Mouse (Mus musculus): Measurements from ENCODE around the gene Slc30a10. TPM values are rescaled to one million over a fixed set of nuclear protein-coding genes. Genes with fewer than 3 reads are reported as not detected.
A peak's percentile ranks its signal among the peaks of the same experiment; 100 is the strongest.

The Slc30a10 gene
- polyA plus RNA-seq, 1 experiment from 2014 or later, result 2.0 TPM

GRCm38 (mm10) chr1:185472025-185472720, 17.5 kb downstream of the Slc30a10 start:
- H3K4me2 ChIP-seq (replicated peaks), result no peak overlapping the region
- H3K36me3 ChIP-seq, result no peaks in the 10 kb centered on the region
- no peaks in the 10 kb centered on the region for H3K4me1 ChIP-seq
- H3K9me3 ChIP-seq, result no peaks in the 10 kb centered on the region
- H3K27ac ChIP-seq, result no peak overlapping the region
- H3K4me3 ChIP-seq, result no peak overlapping the region
- H3K9ac ChIP-seq, result no peak overlapping the region
- no peak for ATAC-seq (ENCODE audit: low FRiP score, low read depth)
- WGBS, result 61% methylated on average over 8 of the region's 8 CpGs
- H3K27me3 ChIP-seq (replicated peaks), result no peaks in the 10 kb centered on the region

GRCm38 (mm10) chr1:185472730-185473129, 18.1 kb downstream of the Slc30a10 start:
- no peak overlapping the region for H3K9ac ChIP-seq
- H3K36me3 ChIP-seq, result no peaks in the 10 kb centered on the region
- H3K4me2 ChIP-seq (replicated peaks), result no peak overlapping the region
- WGBS, result 89% methylated on average over 4 of the region's 4 CpGs
- H3K27ac ChIP-seq, result no peak overlapping the region
- H3K4me3 ChIP-seq, result no peak overlapping the region
- no peaks in the 10 kb centered on the region for H3K27me3 ChIP-seq (replicated peaks)
- no peak for ATAC-seq (ENCODE audit: low FRiP score, low read depth)
- no peaks in the 10 kb centered on the region for H3K9me3 ChIP-seq
- H3K4me1 ChIP-seq, result no peaks in the 10 kb centered on the region

- Histone ChIP-seq H3K27me3 (replicated peaks) (no peaks in the 10 kb centered on the region), H3K36me3 (no peaks in the 10 kb centered on the region)
- WGBS, result 86% methylated on average over 1 of the region's 1 CpGs
Observed at GRCm38 (mm10) chr1:185473437-185473836, 18.8 kb downstream of the Slc30a10 start.

GRCm38 (mm10) chr1:185479861-185480260, 25.2 kb downstream of the Slc30a10 start:
- Histone ChIP-seq H3K4me3 (no peak overlapping the region), H3K4me1 (peaks cover 13% of the 10 kb centered on the region)
- 99% methylated on average over 4 of the region's 4 CpGs for WGBS

More at GRCm38 (mm10) chr1:185473437-185473836, 18.8 kb downstream of the Slc30a10 start:
- H3K4me2 ChIP-seq (replicated peaks), result no peak overlapping the region
- H3K9me3 ChIP-seq, result no peaks in the 10 kb centered on the region
- no peak overlapping the region for H3K9ac ChIP-seq
- no peak overlapping the region for H3K4me3 ChIP-seq
- no peak overlapping the region for H3K27ac ChIP-seq
- ATAC-seq (ENCODE audit: low FRiP score, low read depth), result no peak
- no peaks in the 10 kb centered on the region for H3K4me1 ChIP-seq

GRCm38 (mm10) chr1:185482001-185482761, 27.5 kb downstream of the Slc30a10 start:
- peak overlapping the region; percentile 20; the same call in 1 of the 2 replicates for H3K4me3 ChIP-seq
- peaks cover 13% of the 10 kb centered on the region for H3K4me1 ChIP-seq
- H3K9me3 ChIP-seq, result no peaks in the 10 kb centered on the region
- H3K4me2 ChIP-seq (replicated peaks), result peak overlapping the region; percentile 54
- 20% methylated on average over 19 of the region's 19 CpGs for WGBS
- 0 out of 2 replicates have a peak overlapping the region, but pooled peaks have one; percentile 26 for H3K9ac ChIP-seq
- no peaks in the 10 kb centered on the region for H3K36me3 ChIP-seq
- peak; percentile 87 for ATAC-seq (ENCODE audit: low FRiP score, low read depth)
- peak overlapping the region; percentile 43; the same call in 1 of the 2 replicates for H3K27ac ChIP-seq
- no peaks in the 10 kb centered on the region for H3K27me3 ChIP-seq (replicated peaks)

More at GRCm38 (mm10) chr1:185479861-185480260, 25.2 kb downstream of the Slc30a10 start:
- no peaks in the 10 kb centered on the region for H3K36me3 ChIP-seq
- no peak overlapping the region for H3K9ac ChIP-seq
- no peak for ATAC-seq (ENCODE audit: low FRiP score, low read depth)
- no peak overlapping the region for H3K4me2 ChIP-seq (replicated peaks)
- no peaks in the 10 kb centered on the region for H3K9me3 ChIP-seq
- H3K27ac ChIP-seq, result no peak overlapping the region
- H3K27me3 ChIP-seq (replicated peaks), result no peaks in the 10 kb centered on the region

- H3K9me3 ChIP-seq, result no peaks in the 10 kb centered on the region
- H3K9ac ChIP-seq, result no peak overlapping the region
- 66% methylated on average over 2 of the region's 2 CpGs for WGBS
- ATAC-seq (ENCODE audit: low FRiP score, low read depth), result no peak; the same call in 1 of the 2 replicates
- H3K27ac ChIP-seq, result 0 out of 2 replicates have a peak overlapping the region, but pooled peaks have one; percentile 43
- peaks cover 13% of the 10 kb centered on the region for H3K4me1 ChIP-seq
- H3K36me3 ChIP-seq, result no peaks in the 10 kb centered on the region
- no peak overlapping the region for H3K4me3 ChIP-seq
- H3K27me3 ChIP-seq (replicated peaks), result no peaks in the 10 kb centered on the region
- peak overlapping the region; percentile 54 for H3K4me2 ChIP-seq (replicated peaks)
Observed at GRCm38 (mm10) chr1:185482762-185483161, 28.1 kb downstream of the Slc30a10 start.

- no peak overlapping the region for H3K4me3 ChIP-seq
- H3K27me3 ChIP-seq (replicated peaks), result no peaks in the 10 kb centered on the region
- peaks cover 14% of the 10 kb centered on the region for H3K4me1 ChIP-seq
- H3K27ac ChIP-seq, result no peak overlapping the region
- no peak overlapping the region for H3K9ac ChIP-seq
- ATAC-seq (ENCODE audit: low FRiP score, low read depth), result no peak
- no peak overlapping the region for H3K4me2 ChIP-seq (replicated peaks)
- no peaks in the 10 kb centered on the region for H3K9me3 ChIP-seq
- H3K36me3 ChIP-seq, result no peaks in the 10 kb centered on the region
- WGBS, result 64% methylated on average over 12 of the region's 12 CpGs
Observed at GRCm38 (mm10) chr1:185483356-185484057, 28.9 kb downstream of the Slc30a10 start.

GRCm38 (mm10) chr1:185484281-185484680, 29.6 kb downstream of the Slc30a10 start:
- H3K4me3 ChIP-seq, result no peak overlapping the region
- H3K9me3 ChIP-seq, result no peaks in the 10 kb centered on the region
- H3K4me1 ChIP-seq, result peaks cover 20% of the 10 kb centered on the region
- H3K27ac ChIP-seq, result no peak overlapping the region
- H3K4me2 ChIP-seq (replicated peaks), result no peak overlapping the region
- H3K9ac ChIP-seq, result no peak overlapping the region
- H3K27me3 ChIP-seq (replicated peaks), result no peaks in the 10 kb centered on the region
- 69% methylated on average over 19 of the region's 19 CpGs for WGBS
- no peak for ATAC-seq (ENCODE audit: low FRiP score, low read depth)
- no peaks in the 10 kb centered on the region for H3K36me3 ChIP-seq

- Histone ChIP-seq H3K27me3 (replicated peaks) (no peaks in the 10 kb centered on the region), H3K4me2 (replicated peaks) (no peak overlapping the region), H3K27ac (no peak overlapping the region), H3K36me3 (no peaks in the 10 kb centered on the region), H3K4me1 (peaks cover 7% of the 10 kb centered on the region; the same call in 1 of the 2 replicates), H3K4me3 (no peak overlapping the region), H3K9ac (no peak overlapping the region), H3K9me3 (no peaks in the 10 kb centered on the region)
- no peak for ATAC-seq (ENCODE audit: low FRiP score, low read depth)
- WGBS, result 59% methylated on average over 6 of the region's 6 CpGs
Observed at GRCm38 (mm10) chr1:185489893-185490292, 35.2 kb downstream of the Slc30a10 start.

GRCm38 (mm10) chr1:185490603-185491002, 36.0 kb downstream of the Slc30a10 start:
- Histone ChIP-seq H3K27me3 (replicated peaks) (no peaks in the 10 kb centered on the region), H3K27ac (no peak overlapping the region), H3K4me2 (replicated peaks) (no peak overlapping the region), H3K36me3 (no peaks in the 10 kb centered on the region), H3K9ac (no peak overlapping the region), H3K4me3 (no peak overlapping the region), H3K4me1 (peaks cover 7% of the 10 kb centered on the region; the same call in 1 of the 2 replicates), H3K9me3 (no peaks in the 10 kb centered on the region)
- ATAC-seq (ENCODE audit: low FRiP score, low read depth), result no peak
- WGBS, result 91% methylated on average over 2 of the region's 2 CpGs

- no peak overlapping the region for H3K27ac ChIP-seq
- no peaks in the 10 kb centered on the region for H3K9me3 ChIP-seq
- H3K4me2 ChIP-seq (replicated peaks), result no peak overlapping the region
- no peak for ATAC-seq (ENCODE audit: low FRiP score, low read depth)
- H3K9ac ChIP-seq, result no peak overlapping the region
- H3K27me3 ChIP-seq (replicated peaks), result no peaks in the 10 kb centered on the region
- 38% methylated on average over 4 of the region's 4 CpGs for WGBS
- no peaks in the 10 kb centered on the region for H3K36me3 ChIP-seq
- peaks cover 7% of the 10 kb centered on the region; the same call in 1 of the 2 replicates for H3K4me1 ChIP-seq
- no peak overlapping the region for H3K4me3 ChIP-seq
Observed at GRCm38 (mm10) chr1:185493439-185494034, 38.9 kb downstream of the Slc30a10 start.
